ENCODE assay signal across 26 mouse cellular contexts in genomic region chr11:26201778-26202097, GRCm38 (mm10). TPM values are rescaled to one million over a fixed set of nuclear protein-coding genes. Genes with fewer than 3 reads are reported as not detected.
DNase-seq lines count a peak whose midpoint lies in the region; ATAC-seq lines count a peak whose summit lies in the region.
"Had no signal": no experiment of that assay in that cellular context is flagged by ENCODE, and none has a peak within 500 bp of the region (broad histone marks: within the 10 kb centered on the region; RNA-seq: fewer than 3 reads in every experiment).

No protein-coding gene starts in this region.

- no peak overlapping the region for H3K27ac ChIP-seq in hindbrain, embryonic 11.5 days (ENCODE audit: low read depth, low read length)
- H3K27ac ChIP-seq in hindbrain, embryonic 13.5 days, result no peak overlapping the region
- H3K27ac ChIP-seq in liver, embryonic 12.5 days, result no peak overlapping the region
- H3K27ac ChIP-seq in midbrain, embryonic 15.5 days, result no peak overlapping the region
- H3K27ac ChIP-seq in midbrain, embryonic 10.5 days (replicated peaks), result no peak overlapping the region
- H3K27ac ChIP-seq in neural tube, embryonic 13.5 days (replicated peaks), result no peak overlapping the region
- H3K27ac ChIP-seq: embryonic facial prominence, embryonic 15.5 days; heart, embryonic 13.5 days; kidney, postnatal 0 days; stomach, embryonic 15.5 days had no signal

- no peaks in the 10 kb centered on the region for H3K36me3 ChIP-seq in hindbrain, embryonic 11.5 days (ENCODE audit: control insufficient read depth, insufficient read depth, low read length)
- no peaks in the 10 kb centered on the region for H3K36me3 ChIP-seq in hindbrain, embryonic 13.5 days
- no peaks in the 10 kb centered on the region for H3K36me3 ChIP-seq in liver, embryonic 12.5 days
- H3K36me3 ChIP-seq in midbrain, embryonic 15.5 days (replicated peaks), result no peaks in the 10 kb centered on the region
- H3K36me3 ChIP-seq in midbrain, embryonic 10.5 days, result no peaks in the 10 kb centered on the region
- no peaks in the 10 kb centered on the region for H3K36me3 ChIP-seq in neural tube, embryonic 13.5 days
- H3K36me3 ChIP-seq: embryonic facial prominence, embryonic 15.5 days; heart, embryonic 13.5 days; stomach, embryonic 15.5 days had no signal

- no peak overlapping the region for H3K9ac ChIP-seq in hindbrain, embryonic 11.5 days (ENCODE audit: low read depth, low read length)
- no peak overlapping the region for H3K9ac ChIP-seq in hindbrain, embryonic 13.5 days
- no peak overlapping the region for H3K9ac ChIP-seq in liver, embryonic 12.5 days
- H3K9ac ChIP-seq in midbrain, embryonic 15.5 days, result no peak overlapping the region
- no peak overlapping the region for H3K9ac ChIP-seq in neural tube, embryonic 13.5 days
- H3K9ac ChIP-seq: embryonic facial prominence, embryonic 15.5 days; heart, embryonic 13.5 days; stomach, embryonic 15.5 days had no signal

- ATAC-seq in hindbrain, embryonic 11.5 days (ENCODE audit: low FRiP score), result 0 out of 2 replicates have a peak, but pooled peaks have one; percentile 15
- ATAC-seq in hindbrain, embryonic 13.5 days (ENCODE audit: low FRiP score), result no peak
- 0 out of 2 replicates have a peak, but pooled peaks have one; percentile 15 for ATAC-seq in liver, embryonic 12.5 days
- 0 out of 2 replicates have a peak, but pooled peaks have one; percentile 9 for ATAC-seq in midbrain, embryonic 15.5 days (replicated peaks)
- 0 out of 2 replicates have a peak, but pooled peaks have one; percentile 23 for ATAC-seq in neural tube, embryonic 13.5 days (ENCODE audit: low read depth)
- ATAC-seq: inflammation-experienced regulatory T-cells, adult 6 months; lung, postnatal 0 days had no signal

- H3K4me3 ChIP-seq in hindbrain, embryonic 11.5 days (ENCODE audit: low read depth, low read length), result no peak overlapping the region
- H3K4me3 ChIP-seq in hindbrain, embryonic 13.5 days, result no peak overlapping the region
- H3K4me3 ChIP-seq in liver, embryonic 12.5 days, result no peak overlapping the region
- no peak overlapping the region for H3K4me3 ChIP-seq in midbrain, embryonic 15.5 days
- H3K4me3 ChIP-seq in midbrain, embryonic 10.5 days, result no peak overlapping the region
- no peak overlapping the region for H3K4me3 ChIP-seq in neural tube, embryonic 13.5 days
- H3K4me3 ChIP-seq: embryonic facial prominence, embryonic 15.5 days; heart, embryonic 13.5 days; stomach, embryonic 15.5 days had no signal

- no peaks in the 10 kb centered on the region for H3K27me3 ChIP-seq in hindbrain, embryonic 11.5 days (ENCODE audit: control insufficient read depth, insufficient read depth, low read length)
- no peaks in the 10 kb centered on the region for H3K27me3 ChIP-seq in hindbrain, embryonic 13.5 days
- H3K27me3 ChIP-seq in liver, embryonic 12.5 days (replicated peaks), result no peaks in the 10 kb centered on the region
- H3K27me3 ChIP-seq in midbrain, embryonic 15.5 days (replicated peaks), result no peaks in the 10 kb centered on the region
- H3K27me3 ChIP-seq in midbrain, embryonic 10.5 days (ENCODE audit: low read depth, poor library complexity, severe bottlenecking), result no peaks in the 10 kb centered on the region
- H3K27me3 ChIP-seq in neural tube, embryonic 13.5 days, result no peaks in the 10 kb centered on the region
- H3K27me3 ChIP-seq: embryonic facial prominence, embryonic 15.5 days; heart, embryonic 13.5 days; stomach, embryonic 15.5 days had no signal

- H3K9me3 ChIP-seq in hindbrain, embryonic 11.5 days (ENCODE audit: control insufficient read depth, low read length), result no peaks in the 10 kb centered on the region
- no peaks in the 10 kb centered on the region for H3K9me3 ChIP-seq in hindbrain, embryonic 13.5 days
- H3K9me3 ChIP-seq in liver, embryonic 12.5 days (replicated peaks), result no peaks in the 10 kb centered on the region
- H3K9me3 ChIP-seq in midbrain, embryonic 15.5 days, result no peaks in the 10 kb centered on the region
- no peaks in the 10 kb centered on the region for H3K9me3 ChIP-seq in midbrain, embryonic 10.5 days (replicated peaks)
- no peaks in the 10 kb centered on the region for H3K9me3 ChIP-seq in neural tube, embryonic 13.5 days
- H3K9me3 ChIP-seq: embryonic facial prominence, embryonic 15.5 days; heart, embryonic 13.5 days; stomach, embryonic 15.5 days had no signal

- no peak for DNase-seq in hindbrain, embryonic 11.5 days (ENCODE audit: low spot score)
- no peak for DNase-seq in liver
- DNase-seq in midbrain, embryonic 10.5 days (ENCODE audit: low spot score), result no peak
- no peak for DNase-seq in thymus, postnatal 36 days
- DNase-seq: adrenal gland, postnatal 25 days; B cell, adult 2 months; cerebellum, adult 11-12 months; cerebellum, adult 9-11 months; embryo, embryonic 11 days; gastrocnemius, postnatal 10 days; heart, postnatal 10 days; kidney, adult 2 months; lung, adult 18-20 months; lung, postnatal 4 days; right cerebral cortex, postnatal 25 days had no signal

- no peaks in the 10 kb centered on the region for H3K4me1 ChIP-seq in hindbrain, embryonic 11.5 days (replicated peaks; ENCODE audit: control insufficient read depth, insufficient read depth, low read length)
- no peaks in the 10 kb centered on the region for H3K4me1 ChIP-seq in hindbrain, embryonic 13.5 days (replicated peaks)
- no peaks in the 10 kb centered on the region for H3K4me1 ChIP-seq in liver, embryonic 12.5 days
- H3K4me1 ChIP-seq in midbrain, embryonic 15.5 days, result no peaks in the 10 kb centered on the region
- no peaks in the 10 kb centered on the region for H3K4me1 ChIP-seq in midbrain, embryonic 10.5 days
- no peaks in the 10 kb centered on the region for H3K4me1 ChIP-seq in neural tube, embryonic 13.5 days (replicated peaks)
- H3K4me1 ChIP-seq: embryonic facial prominence, embryonic 15.5 days; heart, embryonic 13.5 days; stomach, embryonic 15.5 days had no signal

- H3K4me2 ChIP-seq in hindbrain, embryonic 11.5 days (replicated peaks; ENCODE audit: low read depth, low read length), result no peak overlapping the region
- H3K4me2 ChIP-seq in hindbrain, embryonic 13.5 days, result no peak overlapping the region
- H3K4me2 ChIP-seq in liver, embryonic 12.5 days, result no peak overlapping the region
- no peak overlapping the region for H3K4me2 ChIP-seq in midbrain, embryonic 15.5 days
- no peak overlapping the region for H3K4me2 ChIP-seq in neural tube, embryonic 13.5 days
- H3K4me2 ChIP-seq: embryonic facial prominence, embryonic 15.5 days; heart, embryonic 13.5 days; stomach, embryonic 15.5 days had no signal

RNA-seq across cellular contexts. Expression of gene 5730522E02Rik, which starts 8.8 kb away (rescaled TPM):
- polyA plus RNA-seq in hindbrain, embryonic 11.5 days (2014; fragmentation: Nextera tagmentation; extraction: Ambion mirVana), result 7.4 and 8.0 TPM in 2 replicates
- 14.9 and 15.7 TPM in 2 replicates for polyA plus RNA-seq in hindbrain, embryonic 13.5 days (2015; fragmentation: Nextera tagmentation; extraction: Ambion mirVana)
- polyA plus RNA-seq in liver, embryonic 12.5 days (2016; fragmentation: Nextera tagmentation; extraction: Ambion mirVana), result 0.42 and 0.45 TPM in 2 replicates
- 13.6 and 16.8 TPM in 2 replicates for polyA plus RNA-seq in midbrain, embryonic 15.5 days (2015; fragmentation: Nextera tagmentation; extraction: Ambion mirVana)
- polyA plus RNA-seq in midbrain, embryonic 10.5 days (2016; fragmentation: Nextera tagmentation; extraction: Ambion mirVana), result 4.0 and 4.3 TPM in 2 replicates
- polyA plus RNA-seq in neural tube, embryonic 13.5 days (2015; fragmentation: Nextera tagmentation; extraction: Ambion mirVana), result 13.2 and 13.4 TPM in 2 replicates
- polyA plus RNA-seq: inflammation-experienced regulatory T-cells, adult 6 months; large intestine, adult 2 months had no signal
